Mouse (Mus musculus): ENCODE measurements around the gene Ifne.

DNA sequence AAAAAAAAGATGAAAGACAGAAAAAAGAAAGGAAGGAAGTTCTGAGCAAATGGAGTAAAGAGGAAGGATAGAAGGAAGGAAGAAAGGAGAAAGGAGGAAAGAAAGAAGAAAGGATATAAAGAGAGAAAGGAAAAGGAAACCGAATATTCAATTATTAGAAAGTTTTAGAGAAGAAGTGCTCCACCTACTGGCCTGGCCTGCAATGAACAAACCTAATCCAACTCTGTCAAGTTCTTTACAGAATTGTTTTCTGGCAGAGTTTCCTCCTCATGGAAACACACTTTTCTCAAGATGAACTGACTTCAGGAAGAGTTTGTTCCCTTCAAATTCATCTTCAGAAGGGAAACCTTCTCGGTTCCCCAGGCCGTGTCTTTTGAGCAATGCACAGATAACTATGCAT lies 41.2 kb downstream of the Ifne start:
- TF ChIP-seq CTCF (IDR thresholded peaks at IDR 0.05; ENCODE audit: extremely low read depth, insufficient read length, insufficient replicate concordance, low read depth, low read length): no peak
- no peak for TF ChIP-seq POLR2A (IDR thresholded peaks at IDR 0.05; ENCODE audit: low read depth, low read length)
